Mouse (Mus musculus) embryonic facial prominence, embryonic 11.5 days (tissue): ENCODE measurements around the gene 4930449I24Rik. TPM values are rescaled to one million over a fixed set of nuclear protein-coding genes. Genes with fewer than 3 reads are reported as not detected.
"Not testable (repeated sequence)": the region's sequence is repeated elsewhere in the genome, so short reads cannot be mapped to it uniquely, and the experiment has no call there.

Experiments used
- ATAC-seq: fragments of 200-750 bp; cut with Nextera tagmentation; replicated peaks from 2 replicates; pipeline ENCODE4 v1.8.0; 2017; ENCODE audit warnings: low read depth; ENCODE audit not compliant: insufficient number of reproducible peaks, low FRiP score, low TSS enrichment
- DNase-seq: peaks from one replicate; pipeline ENCODE4 v3.0.0-alpha.2; 2015; ENCODE audit warnings: low spot score
- H3K27ac ChIP-seq: fragments of 300-500 bp; sonication (generic); replicated peaks from 2 replicates; pipeline ENCODE4 v1.5.1; 2014; ENCODE audit warnings: mild to moderate bottlenecking, low read depth, low read length, control low read depth
- H3K27me3 ChIP-seq: fragments of 300-500 bp; sonication (generic); 2 replicates; pipeline ENCODE4 v1.6.1; 2014; ENCODE audit warnings: mild to moderate bottlenecking, low read length, moderate library complexity, mixed read lengths; ENCODE audit not compliant: control insufficient read depth, insufficient read depth
- H3K36me3 ChIP-seq: fragments of 300-500 bp; sonication (generic); replicated peaks from 2 replicates; pipeline ENCODE4 v1.6.1; 2014; ENCODE audit warnings: low read depth, mild to moderate bottlenecking, low read length, moderate library complexity, mixed read lengths; ENCODE audit not compliant: control insufficient read depth, insufficient read depth
- H3K4me1 ChIP-seq: fragments of 300-500 bp; sonication (generic); 2 replicates; pipeline ENCODE4 v1.6.1; 2014; ENCODE audit warnings: low read length, mixed read lengths; ENCODE audit not compliant: control insufficient read depth, insufficient read depth
- H3K4me2 ChIP-seq: fragments of 300-500 bp; sonication (generic); 2 replicates; pipeline ENCODE4 v1.6.1; 2014; ENCODE audit warnings: low read depth, mild to moderate bottlenecking, control low read depth, low read length, moderate library complexity
- H3K4me3 ChIP-seq: fragments of 300-500 bp; sonication (generic); 2 replicates; pipeline ENCODE4 v1.5.1; 2014; ENCODE audit warnings: low read depth, low read length, control low read depth
- H3K9ac ChIP-seq: fragments of 300-500 bp; sonication (generic); replicated peaks from 2 replicates; pipeline ENCODE4 v1.6.1; 2014; ENCODE audit warnings: mild to moderate bottlenecking, control low read depth, low read length
- H3K9me3 ChIP-seq: fragments of 300-500 bp; sonication (generic); replicated peaks from 2 replicates; pipeline ENCODE4 v1.6.1; 2016; ENCODE audit warnings: mild to moderate bottlenecking, low read length, inconsistent platforms, mixed read lengths; ENCODE audit not compliant: control insufficient read depth
- WGBS: fragments of 180-500 bp; shearing (Covaris S2); extraction: QIAGEN DNeasy Blood & Tissue Kit; methylation state at CpG from one replicate; pipeline ENCODE4 v1.1.7; 2014; 5-methylcytosine and 5-hydroxymethylcytosine counted together
- polyA plus RNA-seq: library from polyadenylated mRNA; unstranded; fragments of >200 nt; fragmentation: Nextera tagmentation; extraction: Ambion mirVana; gene quantifications from 2 replicates; pipeline ENCODE4 v1.2.1, GENCODE M21; 2014

Gene 4930449I24Rik
- not detected in 2 replicates for polyA plus RNA-seq

- H3K9ac ChIP-seq, H3K36me3 ChIP-seq, H3K9me3 ChIP-seq, H3K4me1 ChIP-seq, H3K27me3 ChIP-seq, H3K4me2 ChIP-seq, DNase-seq, ATAC-seq, H3K27ac ChIP-seq, H3K4me3 ChIP-seq: not testable (repeated sequence)
- no CpG with 5 or more reads among the region's 5 CpGs for WGBS
Observed at GRCm38 (mm10) chr5:146502099-146502498, at the start of gene 4930449I24Rik. Gene 4930449I24Rik, plus strand, starts transcription at chr5:146502399.

DNA sequence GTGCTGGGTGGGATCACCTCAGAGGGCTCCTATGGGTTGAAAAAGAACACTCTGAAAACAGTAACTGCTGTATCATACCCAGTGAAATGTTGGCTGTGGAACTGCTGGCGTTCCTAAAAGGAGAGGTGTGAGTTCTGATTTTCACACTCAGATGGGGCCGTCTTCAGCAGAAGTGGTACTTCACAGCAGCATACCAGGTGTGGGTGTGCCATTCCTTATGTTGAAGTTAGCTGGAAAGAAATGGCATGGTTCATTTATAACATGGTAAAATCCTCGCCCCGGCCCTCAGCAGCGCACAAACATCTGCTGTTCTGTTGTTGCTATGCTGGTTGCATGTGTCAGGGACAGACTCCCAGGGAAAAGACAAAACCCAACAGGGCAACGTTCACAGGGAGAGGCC is 48.6 kb upstream of the 4930449I24Rik start:
- ATAC-seq (no peak), DNase-seq (no peak)
- H3K4me2 ChIP-seq, result no peak overlapping the region
- no peaks in the 10 kb centered on the region for H3K4me1 ChIP-seq
- 90% methylated on average over 6 of the region's 6 CpGs for WGBS
- no peak overlapping the region for H3K9ac ChIP-seq
- no peak overlapping the region for H3K27ac ChIP-seq
- no peaks in the 10 kb centered on the region for H3K27me3 ChIP-seq
- no peak overlapping the region for H3K4me3 ChIP-seq
- no peaks in the 10 kb centered on the region for H3K9me3 ChIP-seq
- no peaks in the 10 kb centered on the region for H3K36me3 ChIP-seq

- Histone ChIP-seq H3K4me3 (no peak overlapping the region), H3K27me3 (no peaks in the 10 kb centered on the region), H3K9me3 (no peaks in the 10 kb centered on the region), H3K36me3 (no peaks in the 10 kb centered on the region), H3K4me2 (no peak overlapping the region), H3K27ac (no peak overlapping the region), H3K9ac (no peak overlapping the region), H3K4me1 (no peaks in the 10 kb centered on the region)
- DNase-seq, result no peak
- WGBS, result 82% methylated on average over 8 of the region's 8 CpGs
- no peak for ATAC-seq
Observed at GRCm38 (mm10) chr5:146461612-146462011, 40.6 kb upstream of the 4930449I24Rik start.

DNA sequence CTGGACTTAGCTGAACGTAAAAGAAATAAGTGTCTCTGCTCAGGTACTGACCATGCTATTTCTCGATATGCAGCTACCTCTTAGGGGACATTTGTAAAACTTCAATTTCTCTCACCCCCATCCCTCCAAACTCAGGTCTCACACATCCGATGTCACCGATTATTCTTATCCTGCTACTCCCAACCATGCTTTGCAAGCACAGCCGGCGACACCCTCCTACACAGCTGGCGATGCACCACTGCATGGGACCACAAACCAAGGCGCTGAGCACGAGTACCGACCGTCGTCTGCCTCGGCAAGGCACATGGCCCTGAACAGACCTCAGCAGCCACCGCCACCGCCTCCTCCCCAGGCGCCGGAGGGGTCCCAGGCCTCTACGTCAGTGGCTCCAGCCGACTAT is 35.5 kb upstream of the 4930449I24Rik start:
- no peaks in the 10 kb centered on the region for H3K4me1 ChIP-seq
- no peak for ATAC-seq
- H3K27ac ChIP-seq, result no peak overlapping the region
- WGBS, result 92% methylated on average over 19 of the region's 19 CpGs
- H3K4me3 ChIP-seq, result no peak overlapping the region
- H3K9ac ChIP-seq, result no peak overlapping the region
- no peaks in the 10 kb centered on the region for H3K36me3 ChIP-seq
- no peaks in the 10 kb centered on the region for H3K9me3 ChIP-seq
- no peak for DNase-seq
- H3K4me2 ChIP-seq, result no peak overlapping the region
- no peaks in the 10 kb centered on the region for H3K27me3 ChIP-seq

DNA sequence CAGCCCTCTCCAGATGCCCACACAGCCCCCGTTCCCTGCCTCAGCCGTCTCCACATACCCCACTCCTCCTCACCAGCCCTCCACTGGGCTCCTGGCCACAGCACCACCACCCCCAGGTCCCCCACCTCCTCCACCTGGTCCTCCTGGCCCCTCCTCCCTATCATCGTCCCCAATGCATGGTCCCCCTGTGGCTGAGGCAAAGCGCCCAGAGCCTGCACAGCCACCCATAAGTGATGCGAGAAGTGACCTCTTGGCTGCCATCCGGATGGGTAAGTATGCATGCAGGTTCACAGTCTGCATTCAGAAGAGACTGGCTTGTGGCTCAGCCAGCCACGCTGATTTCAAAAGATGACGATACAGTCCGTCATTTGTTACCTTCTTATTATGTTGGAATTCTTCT is 33.9 kb upstream of the 4930449I24Rik start:
- DNase-seq (no peak), ATAC-seq (no peak)
- no peaks in the 10 kb centered on the region for H3K36me3 ChIP-seq
- no peaks in the 10 kb centered on the region for H3K27me3 ChIP-seq
- 95% methylated on average over 9 of the region's 9 CpGs for WGBS
- H3K27ac ChIP-seq, result no peak overlapping the region
- H3K9ac ChIP-seq, result no peak overlapping the region
- H3K4me2 ChIP-seq, result no peak overlapping the region
- no peaks in the 10 kb centered on the region for H3K9me3 ChIP-seq
- H3K4me3 ChIP-seq, result no peak overlapping the region
- no peaks in the 10 kb centered on the region for H3K4me1 ChIP-seq

GRCm38 (mm10) chr5:146470821-146471220 is 31.4 kb upstream of the 4930449I24Rik start:
- Histone ChIP-seq H3K27me3 (no peaks in the 10 kb centered on the region), H3K4me2 (no peak overlapping the region), H3K9ac (no peak overlapping the region), H3K36me3 (no peaks in the 10 kb centered on the region), H3K4me1 (no peaks in the 10 kb centered on the region), H3K27ac (no peak overlapping the region), H3K9me3 (no peaks in the 10 kb centered on the region), H3K4me3 (no peak overlapping the region)
- no peak for ATAC-seq
- WGBS, result 92% methylated on average over 9 of the region's 9 CpGs
- no peak for DNase-seq

- Histone ChIP-seq H3K27ac (no peak overlapping the region), H3K36me3 (no peaks in the 10 kb centered on the region), H3K27me3 (no peaks in the 10 kb centered on the region), H3K4me1 (no peaks in the 10 kb centered on the region), H3K4me3 (no peak overlapping the region), H3K4me2 (no peak overlapping the region), H3K9me3 (no peaks in the 10 kb centered on the region), H3K9ac (no peak overlapping the region)
- DNase-seq, result no peak
- no peak for ATAC-seq
- WGBS, result 88% methylated on average over 5 of the region's 5 CpGs
Observed at GRCm38 (mm10) chr5:146471311-146471710, 30.9 kb upstream of the 4930449I24Rik start.

DNA sequence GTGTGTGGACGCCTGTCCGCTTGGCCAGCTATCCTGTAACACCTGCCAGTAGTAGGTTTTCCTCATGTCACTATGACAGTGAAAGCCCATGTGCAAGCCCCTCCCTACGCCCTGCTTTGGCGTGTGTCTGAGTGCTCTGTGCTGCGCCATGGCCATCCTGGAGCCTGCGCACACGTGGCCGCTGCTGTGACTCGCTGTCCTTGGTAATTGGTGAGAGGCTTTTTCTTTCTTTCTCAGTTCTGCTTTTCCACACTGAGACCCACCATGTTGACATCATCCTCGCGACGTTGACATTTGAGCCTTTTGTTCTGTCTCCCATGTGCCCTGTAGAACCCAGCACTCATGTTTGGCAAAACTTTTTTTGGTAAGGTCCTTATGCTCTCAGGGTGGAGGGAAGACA is 30.4 kb upstream of the 4930449I24Rik start:
- Histone ChIP-seq H3K9ac (no peak overlapping the region), H3K4me2 (no peak overlapping the region), H3K4me3 (no peak overlapping the region), H3K27me3 (no peaks in the 10 kb centered on the region), H3K4me1 (no peaks in the 10 kb centered on the region), H3K27ac (no peak overlapping the region), H3K36me3 (no peaks in the 10 kb centered on the region), H3K9me3 (no peaks in the 10 kb centered on the region)
- 88% methylated on average over 12 of the region's 12 CpGs for WGBS
- ATAC-seq, result no peak
- DNase-seq, result no peak
